Mouse (Mus musculus): ENCODE data around the gene Snx11.

DNA sequence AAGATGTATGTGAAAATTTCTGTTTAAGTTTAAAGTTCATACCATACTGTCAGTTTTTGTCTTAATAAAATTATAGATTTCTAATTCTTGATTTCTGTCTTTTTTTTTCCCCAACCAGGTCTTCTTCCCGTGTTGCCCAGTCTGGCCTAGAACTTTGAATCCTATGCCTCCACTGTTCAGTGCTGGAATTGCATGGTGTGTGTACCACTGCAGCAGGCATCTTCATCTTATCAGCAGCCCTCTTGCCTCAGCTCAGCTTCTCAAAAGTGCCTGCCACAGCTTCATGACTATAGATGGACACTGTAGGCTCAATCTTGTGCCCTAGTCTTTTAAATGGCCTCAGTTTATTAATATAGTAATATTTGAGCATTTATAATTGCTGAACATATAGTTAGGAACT is 30.7 kb upstream of the Snx11 start:
- TF ChIP-seq MAFK (IDR thresholded peaks at IDR 0.05; ENCODE audit: insufficient read depth, low read depth, low read length) = no peak
- TF ChIP-seq ZC3H11A (IDR thresholded peaks at IDR 0.05; ENCODE audit: borderline replicate concordance, low read depth, low read length) = no peak

All from ES-E14 (cell line).